Mouse (Mus musculus): ENCODE measurements around the gene Sec16b. TPM values are rescaled to one million over a fixed set of nuclear protein-coding genes. Genes with fewer than 3 reads are reported as not detected.
A peak's percentile ranks its signal among the peaks of the same experiment; 100 is the strongest.

Gene Sec16b
- polyA plus RNA-seq, 1 experiment from 2014 or later, result 1.6 TPM

GRCm38 (mm10) chr1:157519396-157519795 is 12.9 kb downstream of the Sec16b start:
- H3K4me2 ChIP-seq (replicated peaks; ENCODE audit: low read depth, low read length), result no peak overlapping the region
- WGBS, result 76% methylated on average over 2 of the region's 2 CpGs
- ATAC-seq (ENCODE audit: low FRiP score, low TSS enrichment), result no peak

GRCm38 (mm10) chr1:157522322-157522721 is 15.8 kb downstream of the Sec16b start:
- H3K27ac ChIP-seq (ENCODE audit: low read depth, low read length), result no peak overlapping the region
- no peaks in the 10 kb centered on the region for H3K36me3 ChIP-seq (ENCODE audit: control insufficient read depth, insufficient read depth, low read length)
- ATAC-seq (ENCODE audit: low FRiP score, low TSS enrichment), result no peak
- H3K9ac ChIP-seq (ENCODE audit: low read depth, low read length), result no peak overlapping the region
- no peaks in the 10 kb centered on the region for H3K27me3 ChIP-seq (ENCODE audit: control insufficient read depth, insufficient read depth, low read length)
- WGBS, result 91% methylated on average over 5 of the region's 5 CpGs
- no peak overlapping the region for H3K4me2 ChIP-seq (replicated peaks; ENCODE audit: low read depth, low read length)
- no peak overlapping the region for H3K4me3 ChIP-seq (ENCODE audit: low read length)
- H3K4me1 ChIP-seq (ENCODE audit: control insufficient read depth, insufficient read depth, low read length), result no peaks in the 10 kb centered on the region
- no peaks in the 10 kb centered on the region for H3K9me3 ChIP-seq (ENCODE audit: control insufficient read depth, low read length)

More at GRCm38 (mm10) chr1:157519396-157519795, 12.9 kb downstream of the Sec16b start:
- Histone ChIP-seq H3K27ac (ENCODE audit: low read depth, low read length) (no peak overlapping the region), H3K9ac (ENCODE audit: low read depth, low read length) (no peak overlapping the region), H3K4me1 (ENCODE audit: control insufficient read depth, insufficient read depth, low read length) (no peaks in the 10 kb centered on the region), H3K27me3 (ENCODE audit: control insufficient read depth, insufficient read depth, low read length) (no peaks in the 10 kb centered on the region), H3K4me3 (ENCODE audit: low read length) (no peak overlapping the region), H3K9me3 (ENCODE audit: control insufficient read depth, low read length) (no peaks in the 10 kb centered on the region), H3K36me3 (ENCODE audit: control insufficient read depth, insufficient read depth, low read length) (no peaks in the 10 kb centered on the region)

- ATAC-seq (ENCODE audit: low FRiP score, low TSS enrichment), result no peak
- Histone ChIP-seq H3K36me3 (ENCODE audit: control insufficient read depth, insufficient read depth, low read length) (no peaks in the 10 kb centered on the region), H3K9ac (ENCODE audit: low read depth, low read length) (no peak overlapping the region), H3K9me3 (ENCODE audit: control insufficient read depth, low read length) (no peaks in the 10 kb centered on the region), H3K27me3 (ENCODE audit: control insufficient read depth, insufficient read depth, low read length) (no peaks in the 10 kb centered on the region), H3K4me2 (replicated peaks; ENCODE audit: low read depth, low read length) (no peak overlapping the region), H3K4me3 (ENCODE audit: low read length) (no peak overlapping the region), H3K27ac (ENCODE audit: low read depth, low read length) (no peak overlapping the region), H3K4me1 (ENCODE audit: control insufficient read depth, insufficient read depth, low read length) (no peaks in the 10 kb centered on the region)
- 87% methylated on average over 7 of the region's 7 CpGs for WGBS
Measured at GRCm38 (mm10) chr1:157524775-157525174, 18.2 kb downstream of the Sec16b start.

DNA sequence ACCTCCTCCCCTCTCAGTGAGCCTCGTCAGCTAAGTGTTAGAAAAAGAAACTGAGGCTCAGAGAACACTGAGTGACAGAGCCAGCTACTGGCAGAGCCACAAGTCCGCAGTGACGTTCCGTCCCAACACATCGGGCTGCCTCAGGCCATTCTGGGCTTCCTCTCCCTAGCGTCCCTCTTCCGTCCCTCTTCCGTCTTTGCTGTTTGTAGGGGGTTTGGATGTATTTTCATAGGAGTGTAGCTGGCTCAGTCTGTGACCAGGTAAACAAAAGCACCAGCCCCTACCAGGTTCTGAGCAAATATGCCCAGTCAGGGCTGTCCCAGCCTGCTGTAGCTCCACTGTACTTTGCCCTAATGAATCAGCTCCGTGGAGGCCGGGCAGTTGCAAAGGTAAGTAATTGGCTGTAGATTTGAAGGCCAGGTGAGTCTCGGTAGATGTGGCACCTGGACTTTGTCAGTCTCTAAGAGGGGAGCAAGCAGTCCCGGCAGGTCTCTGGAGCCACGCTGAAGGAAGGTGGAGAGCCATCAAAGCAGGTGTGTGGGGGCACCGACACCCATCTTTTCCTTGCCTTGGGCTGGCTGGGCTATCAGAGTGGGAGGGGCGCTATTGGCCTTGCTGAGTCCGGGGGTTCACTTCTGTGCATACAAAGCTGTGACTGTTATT is 19.3 kb downstream of the Sec16b start:
- H3K4me1 ChIP-seq (ENCODE audit: control insufficient read depth, insufficient read depth, low read length), result no peaks in the 10 kb centered on the region
- no peak overlapping the region for H3K27ac ChIP-seq (ENCODE audit: low read depth, low read length)
- H3K4me3 ChIP-seq (ENCODE audit: low read length), result no peak overlapping the region
- no peaks in the 10 kb centered on the region for H3K27me3 ChIP-seq (ENCODE audit: control insufficient read depth, insufficient read depth, low read length)
- no peak overlapping the region for H3K4me2 ChIP-seq (replicated peaks; ENCODE audit: low read depth, low read length)
- no peak for ATAC-seq (ENCODE audit: low FRiP score, low TSS enrichment)
- no peaks in the 10 kb centered on the region for H3K9me3 ChIP-seq (ENCODE audit: control insufficient read depth, low read length)
- H3K36me3 ChIP-seq (ENCODE audit: control insufficient read depth, insufficient read depth, low read length), result no peaks in the 10 kb centered on the region
- H3K9ac ChIP-seq (ENCODE audit: low read depth, low read length), result no peak overlapping the region
- 86% methylated on average over 16 of the region's 16 CpGs for WGBS

- H3K27ac ChIP-seq (ENCODE audit: low read depth, low read length), result no peak overlapping the region
- no peak overlapping the region for H3K4me2 ChIP-seq (replicated peaks; ENCODE audit: low read depth, low read length)
Measured at GRCm38 (mm10) chr1:157526625-157527024, 20.1 kb downstream of the Sec16b start.

GRCm38 (mm10) chr1:157532826-157533460 is 26.4 kb downstream of the Sec16b start:
- Histone ChIP-seq H3K9me3 (ENCODE audit: control insufficient read depth, low read length) (no peaks in the 10 kb centered on the region), H3K27ac (ENCODE audit: low read depth, low read length) (no peak overlapping the region), H3K4me3 (ENCODE audit: low read length) (no peak overlapping the region), H3K4me1 (ENCODE audit: control insufficient read depth, insufficient read depth, low read length) (no peaks in the 10 kb centered on the region), H3K4me2 (replicated peaks; ENCODE audit: low read depth, low read length) (no peak overlapping the region), H3K9ac (ENCODE audit: low read depth, low read length) (no peak overlapping the region), H3K27me3 (ENCODE audit: control insufficient read depth, insufficient read depth, low read length) (no peaks in the 10 kb centered on the region), H3K36me3 (ENCODE audit: control insufficient read depth, insufficient read depth, low read length) (no peaks in the 10 kb centered on the region)
- 45% methylated on average over 8 of the region's 8 CpGs for WGBS
- ATAC-seq (ENCODE audit: low FRiP score, low TSS enrichment), result no peak

More at GRCm38 (mm10) chr1:157526625-157527024, 20.1 kb downstream of the Sec16b start:
- Histone ChIP-seq H3K4me1 (ENCODE audit: control insufficient read depth, insufficient read depth, low read length) (no peaks in the 10 kb centered on the region), H3K9me3 (ENCODE audit: control insufficient read depth, low read length) (no peaks in the 10 kb centered on the region), H3K4me3 (ENCODE audit: low read length) (no peak overlapping the region), H3K36me3 (ENCODE audit: control insufficient read depth, insufficient read depth, low read length) (no peaks in the 10 kb centered on the region), H3K9ac (ENCODE audit: low read depth, low read length) (no peak overlapping the region), H3K27me3 (ENCODE audit: control insufficient read depth, insufficient read depth, low read length) (no peaks in the 10 kb centered on the region)
- 72% methylated on average over 5 of the region's 5 CpGs for WGBS
- ATAC-seq (ENCODE audit: low FRiP score, low TSS enrichment), result no peak

DNA sequence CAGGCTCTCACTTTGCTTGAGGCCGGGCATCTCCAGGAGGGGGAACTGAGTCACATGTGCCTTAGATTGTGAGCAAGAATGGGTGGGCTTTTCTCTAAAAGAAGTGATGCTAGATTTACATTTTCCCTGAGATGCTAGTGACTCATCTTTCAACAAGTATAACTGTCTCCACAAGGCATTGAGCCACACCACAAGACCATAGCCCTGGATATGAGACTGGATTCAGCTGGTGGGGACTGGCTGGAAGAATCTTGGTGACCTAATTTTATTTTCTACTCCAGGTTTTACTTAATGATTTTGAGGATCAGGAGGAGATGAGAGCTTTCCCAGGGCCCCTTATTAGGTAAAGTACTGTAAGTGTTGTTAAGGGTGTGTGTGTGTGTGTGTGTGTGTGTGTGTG is 29.0 kb downstream of the Sec16b start:
- Histone ChIP-seq H3K9me3 (ENCODE audit: control insufficient read depth, low read length) (no peaks in the 10 kb centered on the region), H3K9ac (ENCODE audit: low read depth, low read length) (no peak overlapping the region), H3K27ac (ENCODE audit: low read depth, low read length) (no peak overlapping the region), H3K4me3 (ENCODE audit: low read length) (no peak overlapping the region), H3K4me1 (ENCODE audit: control insufficient read depth, insufficient read depth, low read length) (no peaks in the 10 kb centered on the region), H3K27me3 (ENCODE audit: control insufficient read depth, insufficient read depth, low read length) (no peaks in the 10 kb centered on the region), H3K36me3 (ENCODE audit: control insufficient read depth, insufficient read depth, low read length) (no peaks in the 10 kb centered on the region), H3K4me2 (replicated peaks; ENCODE audit: low read depth, low read length) (no peak overlapping the region)
- no peak for ATAC-seq (ENCODE audit: low FRiP score, low TSS enrichment)
- 89% methylated on average over 1 of the region's 1 CpGs for WGBS

DNA sequence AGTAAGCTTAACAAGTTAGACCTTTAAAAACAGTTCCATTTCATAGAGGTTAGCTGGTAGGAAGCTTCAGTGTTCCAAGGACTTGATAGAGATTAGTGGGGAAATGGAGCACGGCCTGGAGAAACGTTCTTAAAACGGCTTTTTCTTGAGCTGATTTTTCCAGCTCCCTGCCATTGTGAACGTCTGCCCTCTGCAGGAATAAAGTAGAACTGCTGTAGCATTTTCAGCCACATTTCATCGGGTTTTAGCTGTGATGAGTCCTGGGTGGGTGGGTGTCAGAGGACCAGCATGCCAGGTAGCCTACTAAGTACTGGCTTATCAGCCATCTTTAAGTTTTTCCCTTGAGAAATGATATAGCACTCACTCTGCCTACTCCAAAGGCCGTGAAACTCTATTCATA is 29.9 kb downstream of the Sec16b start:
- no peak overlapping the region for H3K4me2 ChIP-seq (replicated peaks; ENCODE audit: low read depth, low read length)
- H3K27me3 ChIP-seq (ENCODE audit: control insufficient read depth, insufficient read depth, low read length), result no peaks in the 10 kb centered on the region
- H3K9ac ChIP-seq (ENCODE audit: low read depth, low read length), result no peak overlapping the region
- no peak overlapping the region for H3K4me3 ChIP-seq (ENCODE audit: low read length)
- no peaks in the 10 kb centered on the region for H3K4me1 ChIP-seq (ENCODE audit: control insufficient read depth, insufficient read depth, low read length)
- H3K27ac ChIP-seq (ENCODE audit: low read depth, low read length), result no peak overlapping the region
- no peaks in the 10 kb centered on the region for H3K9me3 ChIP-seq (ENCODE audit: control insufficient read depth, low read length)
- whole genome bisulfite sequencing, result 12% methylated on average over 6 of the region's 6 CpGs
- ATAC-seq (ENCODE audit: low FRiP score, low TSS enrichment), result peak; percentile 57; the same call in 1 of the 2 replicates
- no peaks in the 10 kb centered on the region for H3K36me3 ChIP-seq (ENCODE audit: control insufficient read depth, insufficient read depth, low read length)

DNA sequence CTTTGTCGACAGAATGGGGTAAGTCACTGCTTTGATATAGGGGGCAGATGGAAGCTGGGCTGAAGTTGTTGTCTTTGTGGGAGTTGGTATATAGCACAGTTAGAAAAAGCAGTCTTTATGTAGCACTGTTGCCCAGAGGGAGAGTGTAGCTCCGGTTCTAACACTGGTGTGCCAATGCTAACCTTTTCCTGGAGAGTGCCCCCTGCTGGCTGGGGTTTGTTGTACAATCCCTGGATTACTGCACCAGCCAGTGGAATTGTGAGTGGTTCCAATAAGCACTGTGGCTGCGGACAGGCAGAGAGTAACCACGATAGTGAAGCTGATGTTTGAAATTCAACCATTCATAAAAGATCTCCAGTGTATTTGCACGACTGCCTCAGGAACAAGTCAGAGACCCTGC is 31.1 kb downstream of the Sec16b start:
- WGBS, result 88% methylated on average over 5 of the region's 5 CpGs
- Histone ChIP-seq H3K27me3 (ENCODE audit: control insufficient read depth, insufficient read depth, low read length) (no peaks in the 10 kb centered on the region), H3K9me3 (ENCODE audit: control insufficient read depth, low read length) (no peaks in the 10 kb centered on the region), H3K27ac (ENCODE audit: low read depth, low read length) (no peak overlapping the region), H3K4me3 (ENCODE audit: low read length) (no peak overlapping the region), H3K4me1 (ENCODE audit: control insufficient read depth, insufficient read depth, low read length) (no peaks in the 10 kb centered on the region), H3K9ac (ENCODE audit: low read depth, low read length) (no peak overlapping the region), H3K36me3 (ENCODE audit: control insufficient read depth, insufficient read depth, low read length) (no peaks in the 10 kb centered on the region), H3K4me2 (replicated peaks; ENCODE audit: low read depth, low read length) (no peak overlapping the region)
- no peak for ATAC-seq (ENCODE audit: low FRiP score, low TSS enrichment)
